ENCODE assay signal across 9 mouse cellular contexts in genomic region chr15:95772861-95773836, GRCm38 (mm10). TPM values are rescaled to one million over a fixed set of nuclear protein-coding genes. Genes with fewer than 3 reads are reported as not detected.
DNase-seq lines count a peak whose midpoint lies in the region; ATAC-seq and TF ChIP-seq lines count a peak whose summit lies in the region.
"Had no signal": no experiment of that assay in that cellular context is flagged by ENCODE, and none has a peak within 500 bp of the region (broad histone marks: within the 10 kb centered on the region; RNA-seq: fewer than 3 reads in every experiment).

No protein-coding gene starts in this region.

- H3K4me2 ChIP-seq in hindbrain, embryonic 14.5 days (replicated peaks): no peak overlapping the region
- H3K4me2 ChIP-seq in hindbrain, embryonic 16.5 days (ENCODE audit: low read length): no peak overlapping the region
- H3K4me2 ChIP-seq in midbrain, postnatal 0 days (ENCODE audit: low read depth, low read length, poor library complexity, severe bottlenecking): no peak overlapping the region

- DNase-seq in hindbrain, embryonic 14.5 days (ENCODE audit: low spot score): peak; percentile 55
- DNase-seq in ES-E14 (ENCODE audit: low read depth, low spot score): peak; percentile 75
- DNase-seq in c-Kit-positive CD71-positive TER-119-negative erythroid progenitor cells, embryonic 14.5 days (ENCODE audit: low read depth): peak; percentile 49
- DNase-seq in gastrocnemius, postnatal 25 days: peak; percentile 45
- peak; percentile 30 to 36 for DNase-seq in layer of hippocampus, postnatal 36 days
- peak; percentile 53 for DNase-seq in midbrain, postnatal 0 days (ENCODE audit: low spot score)
- DNase-seq in thymus, adult 2 months: peak; percentile 85

- no peak overlapping the region for H3K27ac ChIP-seq in hindbrain, embryonic 14.5 days
- no peak overlapping the region for H3K27ac ChIP-seq in hindbrain, embryonic 16.5 days (ENCODE audit: low read depth, low read length)
- no peak overlapping the region for H3K27ac ChIP-seq in ES-E14 (ENCODE audit: insufficient read depth, low read depth, low read length, poor library complexity, severe bottlenecking)
- no peak overlapping the region for H3K27ac ChIP-seq in midbrain, postnatal 0 days (ENCODE audit: low read depth, low read length)
- H3K27ac ChIP-seq in thymus, adult 2 months (ENCODE audit: control insufficient read depth, insufficient read depth, low read length): no peak overlapping the region

- H3K9me3 ChIP-seq in hindbrain, embryonic 14.5 days (ENCODE audit: control insufficient read depth, low read length): no peaks in the 10 kb centered on the region
- no peaks in the 10 kb centered on the region for H3K9me3 ChIP-seq in hindbrain, embryonic 16.5 days (ENCODE audit: control insufficient read depth, low read length)
- no peaks in the 10 kb centered on the region for H3K9me3 ChIP-seq in ES-E14 (ENCODE audit: control insufficient read depth, insufficient read depth, low read depth, low read length)
- H3K9me3 ChIP-seq in midbrain, postnatal 0 days (ENCODE audit: low read length): no peaks in the 10 kb centered on the region
- H3K9me3 ChIP-seq: megakaryocyte, embryonic 14.5 days had no signal

- H3K4me3 ChIP-seq in hindbrain, embryonic 14.5 days (replicated peaks; ENCODE audit: low read length): no peak overlapping the region
- no peak overlapping the region for H3K4me3 ChIP-seq in hindbrain, embryonic 16.5 days (ENCODE audit: low read length)
- H3K4me3 ChIP-seq in ES-E14 (ENCODE audit: insufficient read depth in 1 of 2, low read depth in 1 of 2, low read length in 2 of 2, poor library complexity in 1 of 2, severe bottlenecking in 1 of 2): no peak overlapping the region
- no peak overlapping the region for H3K4me3 ChIP-seq in midbrain, postnatal 0 days (ENCODE audit: low read depth, low read length)
- no peak overlapping the region for H3K4me3 ChIP-seq in thymus, adult 2 months (ENCODE audit: control insufficient read depth, insufficient read depth, low read length)
- H3K4me3 ChIP-seq: megakaryocyte, embryonic 14.5 days had no signal

- in situ Hi-C loops in ES-E14 (cut with MboI; ENCODE audit: low sequenced_read_pairs in 2 of 2, unreplicated experiment in 2 of 2): loop anchor here in 1 of 2 experiments (10.0 kb wide), 1 partner anchor 172 kb away; no protein-coding TSS in a partner anchor

- no peak for ATAC-seq in hindbrain, embryonic 14.5 days (ENCODE audit: low FRiP score)
- ATAC-seq in hindbrain, embryonic 16.5 days: no peak
- no peak for ATAC-seq in midbrain, postnatal 0 days (ENCODE audit: low FRiP score)

- peak; percentile 77 for TF ChIP-seq CTCF in midbrain, postnatal 0 days (IDR thresholded peaks at IDR 0.05)
- peak; percentile 65; the same call in 1 of the 2 replicates for TF ChIP-seq CTCF in thymus, adult 2 months (IDR thresholded peaks at IDR 0.05; ENCODE audit: borderline replicate concordance, control insufficient read depth, extremely low read depth, insufficient read depth, low read length, poor library complexity)

- TF ChIP-seq POLR2A in thymus, adult 2 months (IDR thresholded peaks at IDR 0.05; ENCODE audit: control insufficient read depth, extremely low read depth, insufficient read depth, low read length, poor library complexity): no peak

- no peaks in the 10 kb centered on the region for H3K27me3 ChIP-seq in hindbrain, embryonic 14.5 days (ENCODE audit: control insufficient read depth, insufficient read depth, low read length)
- no peaks in the 10 kb centered on the region for H3K27me3 ChIP-seq in hindbrain, embryonic 16.5 days (replicated peaks; ENCODE audit: control insufficient read depth, insufficient read depth, low read length)
- H3K27me3 ChIP-seq in midbrain, postnatal 0 days (ENCODE audit: insufficient read depth, low read length): no peaks in the 10 kb centered on the region
- H3K27me3 ChIP-seq in thymus, adult 2 months (ENCODE audit: control insufficient read depth, insufficient read depth, low read length): no peaks in the 10 kb centered on the region

- no peaks in the 10 kb centered on the region for H3K36me3 ChIP-seq in hindbrain, embryonic 14.5 days (replicated peaks; ENCODE audit: control insufficient read depth, insufficient read depth)
- no peaks in the 10 kb centered on the region for H3K36me3 ChIP-seq in hindbrain, embryonic 16.5 days (ENCODE audit: control insufficient read depth, insufficient read depth, low read length)
- no peaks in the 10 kb centered on the region for H3K36me3 ChIP-seq in ES-E14 (ENCODE audit: control insufficient read depth, insufficient read depth, low read length, poor library complexity, severe bottlenecking)
- H3K36me3 ChIP-seq in midbrain, postnatal 0 days (ENCODE audit: insufficient read depth, low read length): no peaks in the 10 kb centered on the region
- no peaks in the 10 kb centered on the region for H3K36me3 ChIP-seq in thymus, adult 2 months (ENCODE audit: control insufficient read depth, insufficient read depth, low read length)

- H3K9ac ChIP-seq in hindbrain, embryonic 14.5 days: no peak overlapping the region
- no peak overlapping the region for H3K9ac ChIP-seq in hindbrain, embryonic 16.5 days (ENCODE audit: low read depth, low read length)
- no peak overlapping the region for H3K9ac ChIP-seq in ES-E14 (ENCODE audit: insufficient read depth, low read depth, low read length, poor library complexity, severe bottlenecking)
- no peak overlapping the region for H3K9ac ChIP-seq in midbrain, postnatal 0 days (replicated peaks; ENCODE audit: low read length, poor library complexity, severe bottlenecking)

- no peaks in the 10 kb centered on the region for H3K4me1 ChIP-seq in hindbrain, embryonic 14.5 days (replicated peaks; ENCODE audit: control insufficient read depth, insufficient read depth, low read length)
- H3K4me1 ChIP-seq in hindbrain, embryonic 16.5 days (ENCODE audit: control insufficient read depth, insufficient read depth, low read depth, low read length): no peaks in the 10 kb centered on the region
- H3K4me1 ChIP-seq in ES-E14 (ENCODE audit: control insufficient read depth in 2 of 2, insufficient read depth in 2 of 2, low read length in 2 of 2, poor library complexity in 1 of 2): peaks cover 0 to 2% of the 10 kb centered on the region in 2 experiments; a peak in 1 of 4 replicates
- H3K4me1 ChIP-seq in midbrain, postnatal 0 days (ENCODE audit: insufficient read depth, low read length): no peaks in the 10 kb centered on the region
- peaks cover 15% of the 10 kb centered on the region for H3K4me1 ChIP-seq in thymus, adult 2 months (replicated peaks; ENCODE audit: control insufficient read depth, insufficient read depth, low read length)

- 59% methylated on average over 14 of the region's 14 CpGs for WGBS in hindbrain, embryonic 14.5 days
- WGBS in hindbrain, embryonic 16.5 days: 56% methylated on average over 14 of the region's 14 CpGs
- WGBS in midbrain, postnatal 0 days: 57% methylated on average over 14 of the region's 14 CpGs
- WGBS in thymus, adult 2 months: 71% methylated on average over 14 of the region's 14 CpGs

TF ChIP-seq in ES-E14, 5 proteins besides CTCF, POLR2A, EP300 and RAD21:
- TF ChIP-seq ZC3H11A (IDR thresholded peaks at IDR 0.05; ENCODE audit: borderline replicate concordance, low read depth, low read length) (peak; percentile 74), ZNF384 (IDR thresholded peaks at IDR 0.05; ENCODE audit: low read depth, low read length) (peak; percentile 52), CHD2 (IDR thresholded peaks at IDR 0.05; ENCODE audit: low read depth, low read length) (no peak)
TF ChIP-seq in ES-E14: peak in this region for 2.

RNA-seq across cellular contexts. Expression of gene Ano6, which starts 17.5 kb away (rescaled TPM):
- 30.6 and 33.2 TPM in 2 replicates for polyA plus RNA-seq in hindbrain, embryonic 14.5 days (2014; fragmentation: Nextera tagmentation; extraction: Ambion mirVana)
- 25.0 and 30.6 TPM in 2 replicates for polyA plus RNA-seq in hindbrain, embryonic 16.5 days (2015; fragmentation: Nextera tagmentation; extraction: Ambion mirVana)
- 48.6 and 51.0 TPM in 2 replicates for total RNA-seq in ES-E14 (2012; rRNA removed)
- total RNA-seq in gastrocnemius, postnatal 25 days (2021): 10 to 100 TPM; 39.5 to 39.6 TPM
- total RNA-seq in layer of hippocampus, postnatal 36 days (2021): 10 to 100 TPM; 26.7 TPM
- 35.0 and 36.3 TPM in 2 replicates for total RNA-seq in midbrain, postnatal 0 days (2014; rRNA removed)
- polyA plus RNA-seq in midbrain, postnatal 0 days (2015; fragmentation: Nextera tagmentation; extraction: Ambion mirVana): 19.0 and 19.9 TPM in 2 replicates
- 104 and 130 TPM in 2 replicates for polyA plus RNA-seq in thymus, adult 2 months (2012; rRNA removed)

Comparison
In these comparisons a context has a peak if more than half of its experiments do, and no peak if none do; other contexts are left out.
1. DNase-seq: peak in every context shown above with its lines; median percentile 85 in thymus, adult 2 months; 75 in ES-E14; 55 in hindbrain, embryonic 14.5 days; 53 in midbrain, postnatal 0 days; 49 in c-Kit-positive CD71-positive TER-119-negative erythroid progenitor cells, embryonic 14.5 days; 45 in gastrocnemius, postnatal 25 days; 33 in layer of hippocampus, postnatal 36 days.